Mouse (Mus musculus): ENCODE measurements around the gene Pphln1.

Gene Pphln1

DNA sequence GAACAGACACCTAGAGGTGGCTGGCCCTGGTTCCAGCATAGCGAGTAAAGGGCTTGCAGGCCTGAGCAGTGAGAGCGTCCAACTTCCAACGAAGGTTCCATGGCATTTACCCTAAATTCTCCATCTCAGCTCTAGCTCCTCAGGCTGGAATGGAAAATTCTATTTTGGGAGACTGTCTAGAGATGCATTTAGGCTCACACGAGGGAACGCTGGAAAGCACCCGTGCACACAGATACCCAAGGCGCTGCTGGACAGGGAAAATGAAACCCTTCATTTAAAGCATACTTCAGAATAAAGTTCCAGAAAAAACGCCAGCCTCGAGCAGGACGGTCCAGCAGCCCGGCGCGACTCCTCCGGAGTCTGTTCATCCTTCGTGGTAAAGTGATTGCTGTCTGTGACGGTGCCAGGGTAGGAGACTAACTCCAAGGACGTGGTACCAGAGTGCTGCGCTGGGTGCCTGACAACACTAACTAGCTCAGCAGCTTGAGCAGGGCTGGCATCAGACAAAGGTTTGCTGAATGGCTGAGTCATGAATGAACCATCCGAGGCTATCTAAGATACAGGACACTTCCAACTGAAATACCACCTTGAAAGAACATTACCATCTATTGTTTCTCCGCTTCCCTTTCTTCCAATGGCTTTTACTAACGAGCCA lies 140.5 kb downstream of the Pphln1 start:
- in situ Hi-C loops (cut with MboI, MseI): no loop called here

DNA sequence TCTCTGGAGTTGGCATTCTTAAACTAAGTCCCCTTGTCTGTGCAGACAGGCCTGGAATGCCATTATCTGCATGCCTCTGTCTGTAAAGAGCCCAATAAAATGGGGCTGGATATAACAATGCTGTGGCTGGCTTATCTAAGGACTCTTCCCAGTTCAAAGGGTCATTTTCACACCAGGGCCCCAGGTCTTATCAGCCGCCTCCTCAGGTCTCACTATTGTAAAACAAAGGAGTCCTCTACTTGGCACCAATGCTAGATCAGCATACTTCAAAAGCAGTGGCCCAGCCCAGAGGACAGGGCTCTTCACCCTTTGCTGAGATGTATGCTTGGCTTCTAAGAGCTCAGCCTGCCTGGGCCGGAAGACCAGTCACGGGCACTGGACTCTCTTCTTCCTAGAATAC lies 141.3 kb downstream of the Pphln1 start:
- in situ Hi-C loops (cut with MboI, MseI): no loop called here
